Mouse (Mus musculus): ENCODE measurements around the gene H2-Ab1. TPM values are rescaled to one million over a fixed set of nuclear protein-coding genes. Genes with fewer than 3 reads are reported as not detected.
A peak's percentile ranks its signal among the peaks of the same experiment; 100 is the strongest.

The H2-Ab1 gene
- polyA plus RNA-seq, 1 experiment from 2014 or later = 2.3 TPM

- Histone ChIP-seq H3K27ac (no peak overlapping the region), H3K9me3 (replicated peaks) (no peaks in the 10 kb centered on the region), H3K4me2 (peak overlapping the region; percentile 82), H3K27me3 (peaks cover 59% of the 10 kb centered on the region), H3K9ac (no peak overlapping the region), H3K36me3 (no peaks in the 10 kb centered on the region), H3K4me3 (replicated peaks) (peak overlapping the region; percentile 59), H3K4me1 (replicated peaks) (peaks cover 20% of the 10 kb centered on the region)
- ATAC-seq (ENCODE audit: low read depth) (peak; percentile 45; the same call in 1 of the 2 replicates), DNase-seq (peak; percentile 44)
- 2% methylated on average over 8 of the region's 8 CpGs for WGBS (ENCODE audit: insufficient replicate concordance)
Observed at GRCm38 (mm10) chr17:34263068-34263467, 5.6 kb downstream of the H2-Ab1 start.

- ATAC-seq (ENCODE audit: low read depth) = no peak
Observed at GRCm38 (mm10) chr17:34263811-34264371, 6.4 kb downstream of the H2-Ab1 start.

GRCm38 (mm10) chr17:34264452-34265351 is 7.2 kb downstream of the H2-Ab1 start:
- H3K4me1 ChIP-seq (replicated peaks) = peaks cover 20% of the 10 kb centered on the region
- peak overlapping the region; percentile 59 for H3K4me3 ChIP-seq (replicated peaks)
- under 1% methylated on average over 93 of the region's 93 CpGs for WGBS (ENCODE audit: insufficient replicate concordance)
- peak overlapping the region; percentile 82 for H3K4me2 ChIP-seq
- DNase-seq (peak; percentile 24), ATAC-seq (ENCODE audit: low read depth) (no peak; the same call in 1 of the 2 replicates)
- peaks cover 48% of the 10 kb centered on the region for H3K27me3 ChIP-seq
- peak overlapping the region; percentile 55 for H3K9ac ChIP-seq
- H3K27ac ChIP-seq = no peak overlapping the region
- H3K36me3 ChIP-seq = no peaks in the 10 kb centered on the region
- no peaks in the 10 kb centered on the region for H3K9me3 ChIP-seq (replicated peaks)

More at GRCm38 (mm10) chr17:34263811-34264371, 6.4 kb downstream of the H2-Ab1 start:
- 6% methylated on average over 14 of the region's 14 CpGs for WGBS (ENCODE audit: insufficient replicate concordance)
- no peaks in the 10 kb centered on the region for H3K36me3 ChIP-seq
- H3K4me1 ChIP-seq (replicated peaks) = peaks cover 20% of the 10 kb centered on the region
- H3K4me2 ChIP-seq = peak overlapping the region; percentile 82
- peaks cover 56% of the 10 kb centered on the region for H3K27me3 ChIP-seq
- H3K27ac ChIP-seq = no peak overlapping the region
- H3K9ac ChIP-seq = no peak overlapping the region
- peak; percentile 36 for DNase-seq
- H3K4me3 ChIP-seq (replicated peaks) = peak overlapping the region; percentile 59
- no peaks in the 10 kb centered on the region for H3K9me3 ChIP-seq (replicated peaks)

- Histone ChIP-seq H3K27ac (no peak overlapping the region), H3K9me3 (replicated peaks) (no peaks in the 10 kb centered on the region), H3K9ac (no peak overlapping the region), H3K4me3 (replicated peaks) (no peak overlapping the region), H3K4me2 (no peak overlapping the region), H3K36me3 (no peaks in the 10 kb centered on the region), H3K27me3 (peaks cover 27% of the 10 kb centered on the region), H3K4me1 (replicated peaks) (peaks cover 18% of the 10 kb centered on the region)
- ATAC-seq (ENCODE audit: low read depth) (no peak), DNase-seq (no peak)
- 37% methylated on average over 2 of the region's 2 CpGs for WGBS (ENCODE audit: insufficient replicate concordance)
Observed at GRCm38 (mm10) chr17:34268262-34268661, 10.8 kb downstream of the H2-Ab1 start.

- ATAC-seq (ENCODE audit: low read depth) (no peak), DNase-seq (no peak)
- peaks cover 22% of the 10 kb centered on the region for H3K27me3 ChIP-seq
- peaks cover 13% of the 10 kb centered on the region for H3K4me1 ChIP-seq (replicated peaks)
- H3K9ac ChIP-seq = no peak overlapping the region
- no peaks in the 10 kb centered on the region for H3K36me3 ChIP-seq
- H3K27ac ChIP-seq = no peak overlapping the region
- 75% methylated on average over 2 of the region's 2 CpGs for WGBS (ENCODE audit: insufficient replicate concordance)
- no peak overlapping the region for H3K4me2 ChIP-seq
- no peaks in the 10 kb centered on the region for H3K9me3 ChIP-seq (replicated peaks)
- no peak overlapping the region for H3K4me3 ChIP-seq (replicated peaks)
Observed at GRCm38 (mm10) chr17:34268748-34269147, 11.3 kb downstream of the H2-Ab1 start.

GRCm38 (mm10) chr17:34269817-34270216 is 12.3 kb downstream of the H2-Ab1 start:
- DNase-seq (no peak), ATAC-seq (ENCODE audit: low read depth) (no peak)
- Histone ChIP-seq H3K27ac (no peak overlapping the region), H3K4me2 (no peak overlapping the region), H3K27me3 (peaks cover 11% of the 10 kb centered on the region), H3K4me3 (replicated peaks) (no peak overlapping the region), H3K9ac (no peak overlapping the region), H3K9me3 (replicated peaks) (no peaks in the 10 kb centered on the region), H3K4me1 (replicated peaks) (peaks cover 4% of the 10 kb centered on the region), H3K36me3 (no peaks in the 10 kb centered on the region)
- 57% methylated on average over 4 of the region's 4 CpGs for WGBS (ENCODE audit: insufficient replicate concordance)

- H3K9ac ChIP-seq = no peak overlapping the region
- H3K36me3 ChIP-seq = no peaks in the 10 kb centered on the region
- ATAC-seq (ENCODE audit: low read depth) = no peak
- WGBS (ENCODE audit: insufficient replicate concordance) = 66% methylated on average over 2 of the region's 2 CpGs
- DNase-seq = no peak
- no peaks in the 10 kb centered on the region for H3K4me1 ChIP-seq (replicated peaks)
- H3K4me3 ChIP-seq (replicated peaks) = no peak overlapping the region
- H3K9me3 ChIP-seq (replicated peaks) = no peaks in the 10 kb centered on the region
- no peak overlapping the region for H3K4me2 ChIP-seq
- H3K27ac ChIP-seq = no peak overlapping the region
- peaks cover 7% of the 10 kb centered on the region for H3K27me3 ChIP-seq
Observed at GRCm38 (mm10) chr17:34270230-34270629, 12.7 kb downstream of the H2-Ab1 start.

GRCm38 (mm10) chr17:34270940-34271339 is 13.5 kb downstream of the H2-Ab1 start:
- no peaks in the 10 kb centered on the region for H3K9me3 ChIP-seq (replicated peaks)
- H3K4me1 ChIP-seq (replicated peaks) = no peaks in the 10 kb centered on the region
- H3K4me3 ChIP-seq (replicated peaks) = no peak overlapping the region
- ATAC-seq (ENCODE audit: low read depth) (no peak), DNase-seq (no peak)
- no peak overlapping the region for H3K9ac ChIP-seq
- WGBS (ENCODE audit: insufficient replicate concordance) = 44% methylated on average over 2 of the region's 2 CpGs
- peaks cover 3% of the 10 kb centered on the region; the same call in 1 of the 2 replicates for H3K27me3 ChIP-seq
- H3K4me2 ChIP-seq = no peak overlapping the region
- no peak overlapping the region for H3K27ac ChIP-seq
- H3K36me3 ChIP-seq = no peaks in the 10 kb centered on the region

- no peak for DNase-seq
Observed at GRCm38 (mm10) chr17:34272102-34272501, 14.6 kb downstream of the H2-Ab1 start.

GRCm38 (mm10) chr17:34280499-34281038 is 23.1 kb downstream of the H2-Ab1 start:
- H3K4me1 ChIP-seq (replicated peaks) = no peaks in the 10 kb centered on the region
- no peak overlapping the region for H3K4me2 ChIP-seq
- H3K4me3 ChIP-seq (replicated peaks) = no peak overlapping the region
- 0 out of 2 replicates have a peak, but pooled peaks cover 8% of the 10 kb centered on the region for H3K27me3 ChIP-seq
- ATAC-seq (ENCODE audit: low read depth) (no peak), DNase-seq (no peak)
- WGBS (ENCODE audit: insufficient replicate concordance) = 48% methylated on average over 1 of the region's 1 CpGs
- H3K9ac ChIP-seq = no peak overlapping the region
- H3K36me3 ChIP-seq = no peaks in the 10 kb centered on the region
- H3K27ac ChIP-seq = no peak overlapping the region
- no peaks in the 10 kb centered on the region for H3K9me3 ChIP-seq (replicated peaks)

More at GRCm38 (mm10) chr17:34272102-34272501, 14.6 kb downstream of the H2-Ab1 start:
- no peak for ATAC-seq (ENCODE audit: low read depth)
- no peak overlapping the region for H3K27ac ChIP-seq
- WGBS (ENCODE audit: insufficient replicate concordance) = 66% methylated on average over 1 of the region's 1 CpGs
- H3K27me3 ChIP-seq = peaks cover 3% of the 10 kb centered on the region; the same call in 1 of the 2 replicates
- H3K9me3 ChIP-seq (replicated peaks) = no peaks in the 10 kb centered on the region
- H3K4me2 ChIP-seq = no peak overlapping the region
- no peaks in the 10 kb centered on the region for H3K4me1 ChIP-seq (replicated peaks)
- H3K4me3 ChIP-seq (replicated peaks) = no peak overlapping the region
- H3K36me3 ChIP-seq = no peaks in the 10 kb centered on the region
- H3K9ac ChIP-seq = no peak overlapping the region

GRCm38 (mm10) chr17:34281836-34282235 is 24.3 kb downstream of the H2-Ab1 start:
- Histone ChIP-seq H3K9me3 (replicated peaks) (no peaks in the 10 kb centered on the region), H3K27me3 (0 out of 2 replicates have a peak, but pooled peaks cover 8% of the 10 kb centered on the region), H3K27ac (no peak overlapping the region), H3K4me3 (replicated peaks) (no peak overlapping the region), H3K4me2 (no peak overlapping the region), H3K36me3 (no peaks in the 10 kb centered on the region), H3K4me1 (replicated peaks) (no peaks in the 10 kb centered on the region), H3K9ac (no peak overlapping the region)
- WGBS (ENCODE audit: insufficient replicate concordance) = 52% methylated on average over 1 of the region's 1 CpGs
- no peak for ATAC-seq (ENCODE audit: low read depth)
- DNase-seq = no peak
